Mouse (Mus musculus) neural tube, embryonic 14.5 days (tissue): ENCODE results near the gene F830045P16Rik. TPM values are rescaled to one million over a fixed set of nuclear protein-coding genes. Genes with fewer than 3 reads are reported as not detected.

Experiments
- ATAC-seq: fragments of 200-750 bp; cut with Nextera tagmentation; 2 replicates; pipeline ENCODE4 v1.8.0; 2017; ENCODE audit warnings: low read depth, mild to moderate bottlenecking, moderate TSS enrichment, moderate library complexity
- H3K27ac ChIP-seq: fragments of 300-500 bp; sonication (generic); 2 replicates; pipeline ENCODE4 v1.5.1; 2014; ENCODE audit warnings: low read depth, mild to moderate bottlenecking, control low read depth, low read length, moderate library complexity, mixed read lengths
- H3K27me3 ChIP-seq: fragments of 300-500 bp; sonication (generic); 2 replicates; pipeline ENCODE4 v1.6.1; 2014; ENCODE audit warnings: low read length; ENCODE audit not compliant: control insufficient read depth, insufficient read depth
- H3K36me3 ChIP-seq: fragments of 300-500 bp; sonication (generic); 2 replicates; pipeline ENCODE4 v1.6.1; 2014; ENCODE audit warnings: low read length, mixed read lengths; ENCODE audit not compliant: control insufficient read depth, insufficient read depth
- H3K4me1 ChIP-seq: fragments of 300-500 bp; sonication (generic); 2 replicates; pipeline ENCODE4 v1.6.1; 2014; ENCODE audit warnings: low read length; ENCODE audit not compliant: control insufficient read depth, insufficient read depth
- H3K4me2 ChIP-seq: fragments of 300-500 bp; sonication (generic); 2 replicates; pipeline ENCODE4 v1.6.1; 2014; ENCODE audit warnings: mild to moderate bottlenecking, low read depth, low read length, control low read depth
- H3K4me3 ChIP-seq: fragments of 300-500 bp; sonication (generic); 2 replicates; pipeline ENCODE4 v1.5.1; 2014; ENCODE audit warnings: low read depth, low read length, control low read depth, mixed read lengths
- H3K9ac ChIP-seq: fragments of 300-500 bp; sonication (generic); replicated peaks from 2 replicates; pipeline ENCODE4 v1.6.1; 2014; ENCODE audit warnings: low read depth, mild to moderate bottlenecking, control low read depth, low read length, mixed read lengths
- H3K9me3 ChIP-seq: fragments of 300-500 bp; sonication (generic); 2 replicates; pipeline ENCODE4 v1.6.1; 2016; ENCODE audit warnings: low read length; ENCODE audit not compliant: control insufficient read depth
- WGBS: fragments of 180-500 bp; shearing (Covaris S2); extraction: QIAGEN DNeasy Blood & Tissue Kit; methylation state at CpG from one replicate; pipeline ENCODE4 v1.1.7; 2014; 5-methylcytosine and 5-hydroxymethylcytosine counted together
- polyA plus RNA-seq: library from polyadenylated mRNA; unstranded; fragments of >200 nt; fragmentation: Nextera tagmentation; extraction: Ambion mirVana; gene quantifications from 2 replicates; pipeline ENCODE4 v1.2.1, GENCODE M21; 2014

F830045P16Rik gene
- not detected in 2 replicates for polyA plus RNA-seq

DNA sequence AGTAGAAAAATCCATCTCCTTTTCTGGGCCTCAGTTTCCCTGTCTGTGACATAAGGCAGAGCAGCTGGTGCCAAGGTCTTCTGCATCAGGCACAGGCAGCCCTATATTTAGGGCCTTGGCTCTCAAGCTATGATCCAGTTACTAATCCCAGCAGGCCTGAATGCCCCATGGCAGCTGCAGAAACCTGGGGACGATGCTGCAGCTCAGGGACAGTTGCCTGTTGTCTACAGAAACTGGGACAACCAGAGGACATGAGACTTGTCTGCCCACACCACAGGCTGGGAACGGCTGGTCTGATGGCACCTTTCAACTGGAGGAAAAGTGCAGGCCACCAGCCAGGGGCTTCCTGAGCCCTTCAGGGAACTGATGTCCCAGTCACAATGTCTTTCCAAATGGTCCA is at the start of gene F830045P16Rik:
Gene F830045P16Rik (minus strand): TSS at position 226 of the 400 bp plus-strand sequence.
- H3K27ac ChIP-seq = no peak within 1 kb of the TSS

GRCm38 (mm10) chr2:129585904-129586514 is 49.6 kb upstream of the F830045P16Rik start:
- Histone ChIP-seq H3K4me3 (no peak overlapping the region), H3K27ac (no peak overlapping the region), H3K9ac (no peak overlapping the region), H3K9me3 (no peaks in the 10 kb centered on the region), H3K4me1 (no peaks in the 10 kb centered on the region), H3K27me3 (no peaks in the 10 kb centered on the region), H3K36me3 (no peaks in the 10 kb centered on the region), H3K4me2 (no peak overlapping the region)
- no peak for ATAC-seq
- 80% methylated on average over 11 of the region's 11 CpGs for WGBS

More for the DNA sequence above, at the start of gene F830045P16Rik:
- H3K4me2 ChIP-seq = no peak within 1 kb of the TSS
- H3K4me1 ChIP-seq = no peaks in the 10 kb centered on the region
- no peak within 1 kb of the TSS for H3K4me3 ChIP-seq
- 67% methylated on average over 2 of the region's 2 CpGs for WGBS
- H3K9ac ChIP-seq = no peak within 1 kb of the TSS
- ATAC-seq = no peak
- no peaks in the 10 kb centered on the region for H3K36me3 ChIP-seq
- no peaks in the 10 kb centered on the region for H3K9me3 ChIP-seq
- H3K27me3 ChIP-seq = no peaks in the 10 kb centered on the region

- WGBS = 0% methylated on average over 1 of the region's 1 CpGs
- no peak for ATAC-seq
- no peak overlapping the region for H3K4me3 ChIP-seq
- H3K4me1 ChIP-seq = no peaks in the 10 kb centered on the region
- no peaks in the 10 kb centered on the region for H3K27me3 ChIP-seq
- no peaks in the 10 kb centered on the region for H3K36me3 ChIP-seq
- H3K4me2 ChIP-seq = no peak overlapping the region
- H3K27ac ChIP-seq = no peak overlapping the region
- no peaks in the 10 kb centered on the region for H3K9me3 ChIP-seq
- H3K9ac ChIP-seq = no peak overlapping the region
These were observed 48.5 kb upstream of the F830045P16Rik start for GRCm38 (mm10) chr2:129584905-129585304.

- H3K9ac ChIP-seq = no peak overlapping the region
- WGBS = 90% methylated on average over 4 of the region's 4 CpGs
- no peaks in the 10 kb centered on the region for H3K27me3 ChIP-seq
- ATAC-seq = no peak
- no peak overlapping the region for H3K4me2 ChIP-seq
- no peaks in the 10 kb centered on the region for H3K36me3 ChIP-seq
- no peak overlapping the region for H3K27ac ChIP-seq
- H3K4me3 ChIP-seq = no peak overlapping the region
- no peaks in the 10 kb centered on the region for H3K4me1 ChIP-seq
- no peaks in the 10 kb centered on the region for H3K9me3 ChIP-seq
These were observed 45.9 kb upstream of the F830045P16Rik start for GRCm38 (mm10) chr2:129582261-129582660.

- H3K4me2 ChIP-seq = no peak overlapping the region
- H3K36me3 ChIP-seq = no peaks in the 10 kb centered on the region
- no peak overlapping the region for H3K9ac ChIP-seq
- H3K4me3 ChIP-seq = no peak overlapping the region
- H3K27me3 ChIP-seq = no peaks in the 10 kb centered on the region
- no peaks in the 10 kb centered on the region for H3K9me3 ChIP-seq
- 51% methylated on average over 3 of the region's 3 CpGs for WGBS
- H3K27ac ChIP-seq = no peak overlapping the region
- no peak for ATAC-seq
- no peaks in the 10 kb centered on the region for H3K4me1 ChIP-seq
These were observed 45.4 kb upstream of the F830045P16Rik start for GRCm38 (mm10) chr2:129581826-129582225.

DNA sequence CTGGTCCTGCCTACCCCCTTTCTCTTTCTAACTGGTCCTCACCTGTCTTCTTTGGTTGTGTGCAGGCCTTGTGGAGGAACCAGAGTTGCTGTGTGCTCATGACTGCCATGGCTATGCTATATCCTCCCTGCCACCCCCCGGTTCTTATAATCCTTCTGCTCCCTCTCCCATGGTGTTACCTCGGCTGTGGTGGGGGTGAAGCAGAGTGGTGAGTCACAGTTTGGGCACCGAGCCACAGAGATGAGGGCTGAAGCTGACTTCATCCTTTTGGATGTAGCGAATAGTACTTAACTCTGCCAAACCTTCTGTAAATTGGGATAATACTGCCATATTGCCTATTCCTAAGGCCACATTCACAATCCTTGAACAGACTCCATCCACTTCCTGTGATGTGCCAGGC is 44.3 kb upstream of the F830045P16Rik start:
- 87% methylated on average over 4 of the region's 4 CpGs for whole genome bisulfite sequencing
- H3K9me3 ChIP-seq = no peaks in the 10 kb centered on the region
- H3K4me2 ChIP-seq = no peak overlapping the region
- no peak overlapping the region for H3K9ac ChIP-seq
- no peak overlapping the region for H3K4me3 ChIP-seq
- ATAC-seq = no peak
- H3K27me3 ChIP-seq = no peaks in the 10 kb centered on the region
- H3K36me3 ChIP-seq = no peaks in the 10 kb centered on the region
- no peak overlapping the region for H3K27ac ChIP-seq
- no peaks in the 10 kb centered on the region for H3K4me1 ChIP-seq

DNA sequence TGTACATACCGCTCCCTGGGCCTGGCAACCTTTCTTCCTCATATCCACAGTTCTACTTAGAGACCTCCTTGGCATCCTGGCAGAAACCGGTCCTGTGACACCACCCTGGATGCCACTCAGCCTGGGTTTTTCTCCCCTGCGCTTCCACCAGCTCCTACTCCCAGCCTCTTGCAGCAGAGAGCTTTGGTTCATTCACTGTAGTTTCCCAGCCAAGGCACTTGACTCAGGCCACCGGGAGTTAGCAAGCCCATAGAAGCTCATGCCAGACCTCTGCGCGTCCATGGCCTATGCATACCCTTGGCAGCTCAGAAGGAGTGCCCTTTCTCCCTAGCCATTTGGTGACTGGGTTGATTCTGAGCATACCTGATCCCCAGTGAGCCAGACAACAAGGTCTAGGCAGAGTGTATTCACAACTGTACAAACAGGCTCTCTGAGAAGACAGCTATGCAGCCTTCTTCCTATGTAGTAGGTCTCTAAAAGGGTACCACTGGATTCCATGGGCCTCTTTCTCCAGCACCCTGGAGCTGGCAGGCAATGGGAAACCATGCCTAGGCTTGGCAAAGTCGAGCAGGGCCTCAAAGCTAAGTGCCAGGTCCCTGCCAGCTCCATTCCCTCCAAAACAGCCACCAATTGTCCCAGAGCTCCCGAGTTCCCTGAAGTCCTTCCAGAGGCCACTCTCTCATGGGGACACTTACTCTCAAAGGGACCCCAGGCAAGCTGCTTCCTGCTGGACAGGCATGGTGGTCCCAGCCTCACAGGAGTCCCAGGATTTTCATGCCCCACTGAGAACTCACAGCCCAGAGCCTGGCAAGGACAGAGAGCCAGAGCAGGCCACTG is 40.4 kb upstream of the F830045P16Rik start:
- 85% methylated on average over 8 of the region's 8 CpGs for WGBS
- no peak for ATAC-seq
- Histone ChIP-seq H3K36me3 (no peaks in the 10 kb centered on the region), H3K27ac (no peak overlapping the region), H3K4me3 (no peak overlapping the region), H3K4me1 (peaks cover 13% of the 10 kb centered on the region), H3K9ac (no peak overlapping the region), H3K27me3 (no peaks in the 10 kb centered on the region), H3K4me2 (no peak overlapping the region), H3K9me3 (no peaks in the 10 kb centered on the region)

DNA sequence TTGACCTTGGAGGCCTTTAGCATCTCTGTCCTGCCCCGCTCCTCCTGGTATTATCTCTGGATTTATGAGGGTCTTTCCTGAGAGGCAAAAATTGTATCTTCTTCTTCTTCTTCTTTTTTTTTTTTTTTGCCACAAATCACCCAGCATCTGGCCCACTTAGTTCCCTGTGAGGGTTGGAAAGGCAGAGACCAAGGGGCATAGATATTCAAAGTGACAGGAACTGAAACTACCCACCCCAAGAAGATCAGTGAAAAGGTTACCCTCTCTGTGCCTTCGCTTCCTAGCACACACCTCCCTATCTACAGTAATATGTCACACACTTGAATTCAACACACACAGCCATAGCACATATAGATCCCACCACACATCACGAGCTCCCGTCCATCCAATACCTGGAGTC is 38.7 kb upstream of the F830045P16Rik start:
- no peak overlapping the region for H3K9ac ChIP-seq
- no peaks in the 10 kb centered on the region for H3K9me3 ChIP-seq
- peak overlapping the region; percentile 50; the same call in 1 of the 2 replicates for H3K27ac ChIP-seq
- WGBS = 88% methylated on average over 4 of the region's 4 CpGs
- no peaks in the 10 kb centered on the region for H3K36me3 ChIP-seq
- ATAC-seq = no peak
- no peak overlapping the region for H3K4me2 ChIP-seq
- H3K27me3 ChIP-seq = no peaks in the 10 kb centered on the region
- H3K4me3 ChIP-seq = no peak overlapping the region
- peaks cover 13% of the 10 kb centered on the region for H3K4me1 ChIP-seq

- Histone ChIP-seq H3K4me2 (peak overlapping the region; percentile 51), H3K27ac (peak overlapping the region; percentile 50), H3K36me3 (no peaks in the 10 kb centered on the region), H3K9me3 (no peaks in the 10 kb centered on the region), H3K4me1 (peaks cover 13% of the 10 kb centered on the region), H3K9ac (peak overlapping the region; percentile 41), H3K4me3 (peak overlapping the region; percentile 21), H3K27me3 (no peaks in the 10 kb centered on the region)
- 6% methylated on average over 24 of the region's 24 CpGs for WGBS
- peak; percentile 88 for ATAC-seq
These were observed 38.1 kb upstream of the F830045P16Rik start for GRCm38 (mm10) chr2:129574395-129575046.
